Mouse (Mus musculus): ENCODE data around the gene Lancl3. TPM values are rescaled to one million over a fixed set of nuclear protein-coding genes. Genes with fewer than 3 reads are reported as not detected.
"Not testable (repeated sequence)": the region's sequence is repeated elsewhere in the genome, so short reads cannot be mapped to it uniquely, and the experiment has no call there.

Gene Lancl3
- total RNA-seq, 2 experiments from 2014 or later: 6.3 to 8.0 TPM

DNA sequence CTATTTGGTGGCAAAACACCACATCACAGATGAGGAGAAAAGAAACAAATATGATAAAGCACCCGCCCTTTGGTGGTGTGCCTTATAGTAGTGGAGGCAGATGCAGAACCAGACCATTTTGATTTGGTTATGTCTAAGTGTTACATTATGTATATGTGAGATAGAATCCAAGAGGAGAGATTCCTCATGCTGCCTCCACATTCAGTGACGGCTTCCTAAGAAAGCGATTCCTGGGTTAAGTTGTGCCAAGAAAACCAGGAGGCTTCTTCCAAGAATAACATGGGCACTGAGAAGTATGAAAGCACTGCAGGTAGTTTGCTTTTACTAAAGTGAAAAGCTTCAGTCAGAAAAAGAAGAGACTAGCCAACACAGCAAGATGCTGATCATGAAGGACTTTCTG, 55.2 kb downstream of the Lancl3 start:
- no peak for DNase-seq (ENCODE audit: extremely low spot score in 1 of 2, low spot score in 2 of 2)
- intact Hi-C loops (cut with DNase I): no loop called here

GRCm38 (mm10) chrX:9256766-9257165, 57.1 kb downstream of the Lancl3 start, which contains the start of gene Gm14862:
TSS of gene Gm14862 (minus strand) at chrX:9256899.
- intact Hi-C loops (cut with DNase I): no loop called here
- DNase-seq (ENCODE audit: extremely low spot score in 1 of 2, low spot score in 2 of 2): no peak

DNA sequence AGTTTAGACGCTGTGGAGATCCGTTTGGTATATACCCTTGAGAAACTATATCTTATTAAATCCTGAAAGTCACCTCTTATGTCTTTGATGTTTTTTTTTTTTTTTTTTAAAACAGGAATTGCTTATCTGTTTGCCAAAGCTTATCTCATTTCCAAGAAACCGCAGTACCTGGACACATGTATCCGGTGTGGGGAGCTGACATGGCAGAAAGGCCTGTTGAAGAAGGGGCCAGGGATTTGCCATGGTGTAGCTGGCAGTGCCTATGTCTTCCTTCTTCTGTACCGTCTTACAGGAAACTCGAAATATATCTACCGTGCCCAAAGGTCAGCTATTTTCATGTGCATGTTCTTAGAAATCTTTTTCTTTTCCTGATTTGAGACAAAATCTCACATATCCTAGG, 58.1 kb downstream of the Lancl3 start:
- intact Hi-C loops (cut with DNase I): no loop called here

DNA sequence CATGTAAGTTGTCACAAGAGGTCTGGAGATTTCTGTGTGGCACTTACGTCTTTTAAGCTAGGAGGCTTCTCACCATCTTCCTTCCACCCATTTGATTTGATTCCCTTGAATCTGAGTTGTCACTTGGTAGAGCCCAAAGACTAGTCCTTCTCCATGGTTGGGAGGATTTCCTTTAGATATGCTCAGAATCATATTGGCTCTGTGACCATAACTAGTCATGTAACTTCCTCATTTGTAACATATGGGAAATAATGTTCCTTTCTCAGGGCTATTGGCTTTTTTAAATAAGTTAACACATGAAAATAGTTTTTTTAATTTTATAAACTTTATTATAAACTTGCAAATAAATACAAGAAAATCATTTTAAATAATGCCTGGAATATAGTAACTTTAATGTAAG, 59.6 kb downstream of the Lancl3 start:
- intact Hi-C loops (cut with DNase I): no loop called here
- DNase-seq (ENCODE audit: extremely low spot score in 1 of 2, low spot score in 2 of 2): no peak

More for the DNA sequence above, 58.1 kb downstream of the Lancl3 start:
- DNase-seq (ENCODE audit: extremely low spot score in 1 of 2, low spot score in 2 of 2): no peak

GRCm38 (mm10) chrX:9271112-9271511, 71.4 kb downstream of the Lancl3 start:
- intact Hi-C loops (cut with DNase I): no loop called here
- no peak for DNase-seq (ENCODE audit: extremely low spot score in 1 of 2, low spot score in 2 of 2)

GRCm38 (mm10) chrX:9271947-9272459, 72.3 kb downstream of the Lancl3 start:
- DNase-seq (ENCODE audit: extremely low spot score in 1 of 2, low spot score in 2 of 2): no peak

GRCm38 (mm10) chrX:9272460-9273361, 73.0 kb downstream of the Lancl3 start, which contains the start of gene Xk:
TSS of gene Xk (plus strand) at chrX:9272756.
- intact Hi-C loops (cut with DNase I): no loop called here

More at GRCm38 (mm10) chrX:9271947-9272459, 72.3 kb downstream of the Lancl3 start:
- intact Hi-C loops (cut with DNase I): no loop called here

DNA sequence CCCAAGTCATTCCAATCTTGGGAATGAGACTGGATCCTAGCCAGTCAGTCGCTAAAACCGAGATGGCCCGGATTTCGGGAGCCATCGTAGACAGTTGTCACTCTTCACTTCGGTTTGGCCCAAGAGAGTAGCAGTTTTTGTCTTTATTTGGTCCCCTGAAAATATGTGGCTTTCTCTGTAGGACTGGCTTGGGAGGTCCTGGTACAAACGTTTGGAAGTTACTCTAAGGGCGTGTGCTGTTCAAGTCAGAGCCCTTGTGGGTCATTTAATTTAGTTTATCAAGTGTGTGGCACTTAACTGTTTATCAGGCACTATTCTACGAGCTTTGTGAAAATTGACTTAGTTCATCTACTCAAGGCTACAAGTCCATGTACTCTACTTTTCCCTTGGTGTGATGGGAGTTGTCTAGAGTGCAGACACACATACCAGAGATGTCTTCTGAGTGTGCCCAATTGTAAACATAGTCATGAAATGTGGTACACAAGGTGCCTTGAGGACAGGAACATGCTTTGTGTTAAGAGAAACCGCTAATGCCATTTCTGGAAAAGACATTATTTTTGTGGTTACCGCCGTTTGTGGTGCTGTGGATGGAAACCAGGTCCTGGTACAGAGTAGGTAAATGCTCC, 73.8 kb downstream of the Lancl3 start:
- intact Hi-C loops (cut with DNase I): no loop called here
- DNase-seq (ENCODE audit: extremely low spot score in 1 of 2, low spot score in 2 of 2): no peak

More at GRCm38 (mm10) chrX:9272460-9273361, 73.0 kb downstream of the Lancl3 start, which contains the start of gene Xk:
- peak; percentile 7 to 65 for DNase-seq (ENCODE audit: extremely low spot score in 1 of 2, low spot score in 2 of 2)

- intact Hi-C loops (cut with DNase I): no loop called here
- no peak for DNase-seq (ENCODE audit: extremely low spot score in 1 of 2, low spot score in 2 of 2)
Measured at GRCm38 (mm10) chrX:9274321-9274720, 74.6 kb downstream of the Lancl3 start.

GRCm38 (mm10) chrX:9283464-9283863, 83.8 kb downstream of the Lancl3 start, which contains the start of gene H2al1m:
TSS of gene H2al1m (plus strand) at chrX:9283764.
- DNase-seq (ENCODE audit: extremely low spot score in 1 of 2, low spot score in 2 of 2); intact Hi-C loops (cut with DNase I): not testable (repeated sequence)

DNA sequence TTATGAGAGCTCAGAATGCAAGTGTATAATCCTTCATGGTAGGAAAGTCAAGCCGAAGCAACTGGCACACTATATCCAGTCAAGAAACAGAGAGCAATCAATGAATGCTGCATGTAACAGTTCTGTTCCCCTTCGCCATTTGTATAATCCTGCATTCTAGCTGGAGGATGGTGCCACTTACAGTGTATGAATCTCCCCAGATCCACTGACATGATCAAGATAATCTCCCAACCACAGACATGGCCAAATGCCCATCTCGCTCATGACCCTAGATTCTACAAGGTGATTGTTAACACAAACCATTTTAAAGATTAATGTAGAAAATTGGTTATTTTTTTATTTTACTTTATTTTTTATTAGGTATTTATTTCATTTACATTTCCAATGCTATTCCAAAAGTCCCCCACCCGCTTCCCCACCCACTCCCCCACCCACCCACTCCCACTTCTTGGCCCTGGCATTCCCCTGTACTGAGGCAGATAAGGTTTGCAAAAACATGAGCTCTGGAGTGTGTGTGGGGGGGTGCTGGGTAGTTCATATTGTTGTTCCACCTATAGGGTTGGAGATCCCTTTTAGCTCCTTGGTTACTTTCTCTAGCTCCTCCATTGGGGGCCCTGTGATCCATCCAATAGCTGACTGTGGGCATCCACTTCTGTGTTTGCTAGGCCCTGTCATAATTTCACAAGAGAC, 93.6 kb downstream of the Lancl3 start:
- DNase-seq (ENCODE audit: extremely low spot score in 1 of 2, low spot score in 2 of 2); intact Hi-C loops (cut with DNase I): not testable (repeated sequence)

DNA sequence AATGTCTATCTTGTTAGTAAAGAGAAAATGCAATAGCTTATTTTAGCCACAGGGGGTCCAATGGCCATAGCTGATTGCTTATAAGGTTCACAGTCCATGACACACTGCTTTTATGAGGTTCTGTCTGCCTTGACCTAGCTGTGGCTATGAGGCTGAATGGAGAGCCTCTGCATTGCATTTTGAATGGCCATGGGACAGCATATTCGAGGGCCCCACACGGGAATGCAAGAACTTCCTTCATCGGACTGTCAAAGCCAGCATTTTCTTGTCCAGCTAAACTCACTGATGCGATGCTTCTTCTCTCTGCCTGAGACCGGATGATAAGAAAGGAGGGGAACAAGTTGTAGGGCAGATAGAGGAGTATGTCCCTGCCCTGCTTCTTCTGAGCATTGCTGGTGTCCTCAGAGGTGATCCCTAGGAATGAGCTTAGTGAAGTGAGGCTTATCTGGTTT, 98.7 kb downstream of the Lancl3 start:
- intact Hi-C loops (cut with DNase I): no loop called here
- DNase-seq (ENCODE audit: extremely low spot score in 1 of 2, low spot score in 2 of 2): no peak

DNA sequence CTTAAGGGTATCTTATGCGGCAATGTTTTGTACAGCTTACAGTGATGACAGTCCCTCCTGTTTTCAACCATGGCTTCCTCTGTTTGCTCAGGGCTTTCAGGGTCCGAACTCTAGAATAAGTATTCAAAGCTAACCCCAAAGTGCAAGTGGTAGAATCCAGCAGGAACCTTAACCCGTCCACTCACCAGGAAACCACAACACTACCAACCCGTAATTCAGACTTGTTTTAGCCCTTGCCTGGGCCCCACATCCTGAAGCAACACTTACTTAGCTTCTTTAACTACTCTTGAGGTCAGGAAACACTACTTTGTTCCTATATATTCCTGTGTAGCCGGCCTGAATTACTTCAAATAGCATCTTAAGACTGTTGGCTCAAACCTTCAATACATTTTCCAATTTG, 103.1 kb downstream of the Lancl3 start:
- intact Hi-C loops (cut with DNase I): no loop called here
- no peak for DNase-seq (ENCODE audit: extremely low spot score in 1 of 2, low spot score in 2 of 2)

GRCm38 (mm10) chrX:9303455-9303854, 103.8 kb downstream of the Lancl3 start:
- no peak for DNase-seq (ENCODE audit: extremely low spot score in 1 of 2, low spot score in 2 of 2)
- intact Hi-C loops (cut with DNase I): no loop called here

DNA sequence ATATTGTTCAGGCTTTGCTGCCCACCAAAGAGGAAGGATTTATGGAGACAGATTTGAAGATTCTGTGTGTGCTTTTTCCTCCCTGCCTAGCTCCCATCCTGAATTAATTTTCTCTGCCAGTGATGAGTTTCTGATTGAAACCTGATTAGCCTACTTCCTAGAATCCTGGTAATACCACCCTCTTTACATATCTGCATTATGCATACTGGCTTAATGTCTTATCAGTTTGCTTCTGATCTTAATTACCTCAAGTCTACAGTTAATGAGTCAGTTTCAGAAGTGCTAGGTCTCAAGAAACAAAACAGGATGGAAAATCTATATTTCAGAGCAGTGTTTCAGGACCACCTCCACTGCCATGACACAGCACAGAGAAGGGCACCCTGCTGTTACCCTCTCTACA, 116.8 kb downstream of the Lancl3 start:
- DNase-seq (ENCODE audit: extremely low spot score in 1 of 2, low spot score in 2 of 2); intact Hi-C loops (cut with DNase I): not testable (repeated sequence)
